Mouse (Mus musculus) adrenal gland, adult (tissue): ENCODE results near the gene Tspear.

Experiments
- DNase-seq, 2 experiments: peaks; one replicate each; pipeline ENCODE4 v3.0.0; 2022 to 2023; ENCODE audit warnings: low spot score in 1 of 2; ENCODE audit not compliant: inconsistent age in 2 of 2

Tspear gene

GRCm38 (mm10) chr10:77922681-77923080 is 236.3 kb downstream of the Tspear start:
- DNase-seq, result no peak

- peak; percentile 44 to 84 for DNase-seq
These were observed 239.8 kb downstream of the Tspear start for GRCm38 (mm10) chr10:77926140-77926539.

- DNase-seq, result no peak
These were observed 241.0 kb downstream of the Tspear start for GRCm38 (mm10) chr10:77927375-77927774.
